Mouse (Mus musculus) layer of hippocampus, postnatal 36 days (tissue): ENCODE results near the gene Pex26. TPM values are rescaled to one million over a fixed set of nuclear protein-coding genes. Genes with fewer than 3 reads are reported as not detected.

ENCODE experiments used
- DNase-seq, 2 experiments: peaks; one replicate each; pipeline ENCODE4 v3.0.0; 2022
- total RNA-seq, 2 experiments: library from RNA; stranded (reverse); gene quantifications; 2 replicates each; pipeline ENCODE4 v1.2.3; 2021

The Pex26 gene
- total RNA-seq, 2 experiments from 2014 or later = 11.6 to 11.9 TPM

- no peak for DNase-seq
These were observed 58.3 kb downstream of the Pex26 start for GRCm38 (mm10) chr6:121241780-121242179.

GRCm38 (mm10) chr6:121243161-121243560, 59.7 kb downstream of the Pex26 start:
- no peak for DNase-seq

GRCm38 (mm10) chr6:121245127-121246036, 61.9 kb downstream of the Pex26 start, which contains the start of gene Usp18:
Gene Usp18, plus strand, starts transcription at chr6:121245906.
- peak; percentile 62 for DNase-seq

GRCm38 (mm10) chr6:121246037-121246361, 62.5 kb downstream of the Pex26 start:
- DNase-seq = no peak

Other genes with a start within 250 kb of the Pex26 start
- 100 to 1,000 TPM in 1 of 2 experiments, 10 to 100 TPM in 1; 88.3 to 103 TPM for gene Mical3, start 52.7 kb upstream of the Pex26 start, total RNA-seq
- gene Tuba8, start 27.0 kb downstream of the Pex26 start, total RNA-seq = 1 to 10 TPM; 4.9 to 6.9 TPM
- gene Usp18, start 62.2 kb downstream of the Pex26 start, total RNA-seq = under 1 TPM; 0.20 to 0.47 TPM
- gene Slc6a13, start 116.6 kb downstream of the Pex26 start, total RNA-seq = 10 to 100 TPM in 1 of 2 experiments, 1 to 10 TPM in 1; 8.4 to 11.5 TPM
- 1 to 10 TPM; 2.3 to 3.8 TPM for gene Slc6a12, start 159.4 kb downstream of the Pex26 start, total RNA-seq